Mouse (Mus musculus): Measurements from ENCODE around the gene Lclat1.
"Not testable (repeated sequence)": the region's sequence is repeated elsewhere in the genome, so short reads cannot be mapped to it uniquely, and the experiment has no call there.

Lclat1 gene

GRCm38 (mm10) chr17:73142445-73142844, 34.7 kb downstream of the Lclat1 start:
- no peak for DNase-seq

GRCm38 (mm10) chr17:73145426-73145825, 37.6 kb downstream of the Lclat1 start:
- no peak for DNase-seq

GRCm38 (mm10) chr17:73148607-73149006, 40.8 kb downstream of the Lclat1 start:
- peak in 1 of 2 experiments; percentile 27 for DNase-seq

- DNase-seq: not testable (repeated sequence)
These were observed 45.2 kb downstream of the Lclat1 start for GRCm38 (mm10) chr17:73152790-73153525.

- DNase-seq: no peak
These were observed 45.9 kb downstream of the Lclat1 start for GRCm38 (mm10) chr17:73153672-73154071.

- no peak for DNase-seq
These were observed 48.8 kb downstream of the Lclat1 start for GRCm38 (mm10) chr17:73156606-73157005.

GRCm38 (mm10) chr17:73161795-73162194, 54.0 kb downstream of the Lclat1 start:
- DNase-seq: no peak

- no peak for DNase-seq
These were observed 54.8 kb downstream of the Lclat1 start for GRCm38 (mm10) chr17:73162445-73163208.

- no peak for DNase-seq
These were observed 55.8 kb downstream of the Lclat1 start for GRCm38 (mm10) chr17:73163597-73163996.

GRCm38 (mm10) chr17:73164121-73164520, 56.3 kb downstream of the Lclat1 start:
- DNase-seq: no peak

GRCm38 (mm10) chr17:73169461-73169860, 61.7 kb downstream of the Lclat1 start:
- DNase-seq: no peak

- no peak for DNase-seq
These were observed 62.4 kb downstream of the Lclat1 start for GRCm38 (mm10) chr17:73170141-73170540.

- DNase-seq: peak; percentile 63 to 78
These were observed 66.3 kb downstream of the Lclat1 start for GRCm38 (mm10) chr17:73174083-73174562.

- DNase-seq: no peak
These were observed 67.9 kb downstream of the Lclat1 start for GRCm38 (mm10) chr17:73175720-73176119.

- DNase-seq: no peak
These were observed 69.3 kb downstream of the Lclat1 start for GRCm38 (mm10) chr17:73177079-73177478.

GRCm38 (mm10) chr17:73186929-73187328, 79.1 kb downstream of the Lclat1 start:
- DNase-seq: no peak

GRCm38 (mm10) chr17:73194146-73194545, 86.4 kb downstream of the Lclat1 start:
- DNase-seq: peak in 1 of 2 experiments; percentile 36

GRCm38 (mm10) chr17:73194575-73194974, 86.8 kb downstream of the Lclat1 start:
- DNase-seq: peak in 1 of 2 experiments; percentile 37

- no peak for DNase-seq
These were observed 87.4 kb downstream of the Lclat1 start for GRCm38 (mm10) chr17:73195074-73195723.

GRCm38 (mm10) chr17:73196139-73196538, 88.4 kb downstream of the Lclat1 start:
- peak; percentile 41 to 46 for DNase-seq

- no peak for DNase-seq
These were observed 89.9 kb downstream of the Lclat1 start for GRCm38 (mm10) chr17:73197724-73198123.

- DNase-seq: no peak
These were observed 91.6 kb downstream of the Lclat1 start for GRCm38 (mm10) chr17:73199387-73199786.

- DNase-seq: no peak
These were observed 92.6 kb downstream of the Lclat1 start for GRCm38 (mm10) chr17:73200380-73200779.
